Mouse (Mus musculus) liver, embryonic 13.5 days (tissue): ENCODE data around the gene Ppfia2. TPM values are rescaled to one million over a fixed set of nuclear protein-coding genes. Genes with fewer than 3 reads are reported as not detected.

Source experiments
- ATAC-seq: fragments of 200-750 bp; cut with Nextera tagmentation; 2 replicates; pipeline ENCODE4 v1.8.0; 2017; ENCODE audit warnings: low read depth, mild to moderate bottlenecking, moderate number of reproducible peaks, moderate library complexity
- DNase-seq: peaks from one replicate; pipeline ENCODE4 v3.0.0; 2022
- H3K27ac ChIP-seq: fragments of 300-500 bp; sonication (generic); 2 replicates; pipeline ENCODE4 v1.5.1; 2015; ENCODE audit warnings: moderate library complexity, mild to moderate bottlenecking, inconsistent platforms
- H3K27me3 ChIP-seq: fragments of 300-500 bp; sonication (generic); 2 replicates; pipeline ENCODE4 v1.6.1; 2015; ENCODE audit warnings: mild to moderate bottlenecking, inconsistent platforms
- H3K36me3 ChIP-seq: fragments of 300-500 bp; sonication (generic); 2 replicates; pipeline ENCODE4 v1.6.1; 2015; ENCODE audit warnings: mild to moderate bottlenecking, inconsistent platforms
- H3K4me1 ChIP-seq: fragments of 300-500 bp; sonication (generic); replicated peaks from 2 replicates; pipeline ENCODE4 v1.6.1; 2015; ENCODE audit warnings: inconsistent platforms
- H3K4me2 ChIP-seq: fragments of 300-500 bp; sonication (generic); 2 replicates; pipeline ENCODE4 v1.6.1; 2015; ENCODE audit warnings: inconsistent platforms, mild to moderate bottlenecking, moderate library complexity
- H3K4me3 ChIP-seq: fragments of 300-500 bp; sonication (generic); replicated peaks from 2 replicates; pipeline ENCODE4 v1.5.1; 2015; ENCODE audit warnings: mild to moderate bottlenecking, inconsistent platforms
- H3K9ac ChIP-seq: fragments of 300-500 bp; sonication (generic); 2 replicates; pipeline ENCODE4 v1.6.1; 2015; ENCODE audit warnings: mild to moderate bottlenecking, inconsistent platforms
- H3K9me3 ChIP-seq: fragments of 300-500 bp; sonication (generic); replicated peaks from 2 replicates; pipeline ENCODE4 v1.6.1; 2016; ENCODE audit warnings: inconsistent platforms
- WGBS: fragments of 180-500 bp; shearing (Covaris S2); methylation state at CpG from one replicate; pipeline ENCODE4 v1.1.7; 2015; ENCODE audit not compliant: insufficient replicate concordance; 5-methylcytosine and 5-hydroxymethylcytosine counted together
- polyA plus RNA-seq: library from polyadenylated mRNA; unstranded; fragments of >200 nt; fragmentation: Nextera tagmentation; extraction: Ambion mirVana; gene quantifications from 2 replicates; pipeline ENCODE4 v1.2.1, GENCODE M21; 2015

The Ppfia2 gene
- polyA plus RNA-seq, 1 experiment from 2014 or later, result 0.05 TPM

DNA sequence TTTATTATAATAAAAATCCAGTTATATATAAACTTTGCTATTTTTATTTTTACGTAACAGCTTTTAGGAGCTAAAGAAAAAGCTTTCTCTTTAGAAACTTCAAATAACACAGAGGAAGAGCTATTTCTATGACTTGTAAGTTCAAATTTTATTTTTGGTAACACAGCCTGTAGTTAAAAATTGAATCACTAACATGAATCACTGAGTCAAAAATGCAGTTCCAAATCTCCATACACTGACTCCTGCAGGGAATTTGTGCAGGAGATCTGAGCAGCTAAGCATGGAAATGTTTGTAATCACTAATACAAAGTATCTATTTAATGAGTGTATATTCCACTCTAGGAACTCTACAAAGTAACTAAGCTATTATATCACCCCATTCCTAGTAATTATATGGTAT lies 354.1 kb downstream of the Ppfia2 start:
- Histone ChIP-seq H3K4me1 (no peaks in the 10 kb centered on the region), H3K4me2 (no peak overlapping the region), H3K9me3 (no peaks in the 10 kb centered on the region), H3K27me3 (no peaks in the 10 kb centered on the region), H3K27ac (no peak overlapping the region), H3K9ac (no peak overlapping the region), H3K4me3 (no peak overlapping the region), H3K36me3 (no peaks in the 10 kb centered on the region)
- ATAC-seq, result no peak
- 72% methylated on average over 1 of the region's 1 CpGs for WGBS
- no peak for DNase-seq

DNA sequence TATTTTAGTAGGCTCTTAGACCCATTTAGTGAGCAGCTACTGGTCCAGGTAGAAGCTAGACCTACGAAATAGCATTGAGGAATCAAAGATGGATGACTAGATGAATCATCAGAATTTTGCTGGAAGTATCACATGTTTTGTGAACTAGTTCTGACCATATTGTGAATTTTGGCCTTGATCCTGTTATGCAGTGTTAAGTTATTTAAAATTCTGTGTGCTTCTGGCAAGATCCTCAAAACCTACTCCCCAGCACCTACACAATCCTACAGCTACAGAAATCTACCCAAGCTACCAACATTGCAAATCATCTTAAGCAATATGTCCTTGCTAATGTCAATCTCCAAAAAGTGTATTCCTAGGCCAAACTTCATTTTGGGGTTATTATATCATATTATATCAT lies 368.3 kb downstream of the Ppfia2 start:
- Histone ChIP-seq H3K36me3 (no peaks in the 10 kb centered on the region), H3K9ac (no peak overlapping the region)
- 41% methylated on average over 1 of the region's 1 CpGs for WGBS

DNA sequence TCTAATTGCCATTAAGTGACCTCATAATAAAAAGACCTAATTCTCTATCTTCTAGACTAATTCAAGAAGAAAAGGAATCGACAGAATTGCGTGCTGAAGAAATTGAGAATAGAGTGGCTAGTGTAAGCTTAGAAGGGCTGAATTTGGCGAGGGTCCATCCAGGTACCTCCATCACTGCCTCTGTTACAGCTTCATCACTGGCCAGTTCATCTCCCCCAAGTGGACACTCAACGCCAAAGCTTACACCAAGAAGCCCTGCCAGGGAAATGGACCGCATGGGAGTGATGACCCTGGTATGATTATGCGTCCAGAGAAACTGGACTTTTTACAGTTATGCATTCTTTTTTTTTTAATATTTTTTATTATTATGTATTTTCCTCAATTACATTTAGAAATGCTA lies 388.0 kb downstream of the Ppfia2 start:
- ATAC-seq (no peak), DNase-seq (no peak)
- no peak overlapping the region for H3K27ac ChIP-seq
- H3K36me3 ChIP-seq, result no peaks in the 10 kb centered on the region
- H3K4me1 ChIP-seq, result no peaks in the 10 kb centered on the region
- no peak overlapping the region for H3K9ac ChIP-seq
- H3K4me3 ChIP-seq, result no peak overlapping the region
- no peaks in the 10 kb centered on the region for H3K9me3 ChIP-seq
- no peak overlapping the region for H3K4me2 ChIP-seq
- 64% methylated on average over 6 of the region's 6 CpGs for WGBS
- no peaks in the 10 kb centered on the region for H3K27me3 ChIP-seq

More for the DNA sequence above, 368.3 kb downstream of the Ppfia2 start:
- Histone ChIP-seq H3K27me3 (no peaks in the 10 kb centered on the region), H3K4me2 (no peak overlapping the region), H3K4me1 (no peaks in the 10 kb centered on the region), H3K9me3 (no peaks in the 10 kb centered on the region), H3K4me3 (no peak overlapping the region), H3K27ac (no peak overlapping the region)
- ATAC-seq, result no peak
- DNase-seq, result no peak

DNA sequence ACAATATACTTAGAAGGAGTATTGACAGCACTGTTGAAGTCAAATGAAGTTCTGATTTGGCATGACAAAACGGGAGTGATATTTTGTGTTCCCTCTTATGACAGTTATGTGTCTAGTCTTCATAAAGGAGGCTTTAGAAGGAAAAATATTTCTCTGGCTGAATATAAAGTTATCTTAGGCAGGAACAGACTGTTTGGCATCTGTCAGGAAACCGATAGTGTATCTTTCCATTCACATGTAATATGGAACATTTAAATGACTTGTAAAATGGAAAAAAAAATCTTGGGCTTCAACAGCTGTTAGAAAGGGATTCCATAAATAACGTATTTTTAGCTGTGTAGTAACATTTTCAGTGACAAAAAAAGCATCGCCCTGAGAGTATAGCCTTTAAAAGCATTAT lies 400.1 kb downstream of the Ppfia2 start:
- WGBS, result 58% methylated on average over 4 of the region's 4 CpGs
- Histone ChIP-seq H3K4me2 (no peak overlapping the region), H3K9ac (no peak overlapping the region), H3K27ac (no peak overlapping the region), H3K36me3 (no peaks in the 10 kb centered on the region), H3K9me3 (no peaks in the 10 kb centered on the region), H3K4me3 (no peak overlapping the region), H3K27me3 (no peaks in the 10 kb centered on the region), H3K4me1 (no peaks in the 10 kb centered on the region)
- DNase-seq, result no peak
- ATAC-seq, result no peak

DNA sequence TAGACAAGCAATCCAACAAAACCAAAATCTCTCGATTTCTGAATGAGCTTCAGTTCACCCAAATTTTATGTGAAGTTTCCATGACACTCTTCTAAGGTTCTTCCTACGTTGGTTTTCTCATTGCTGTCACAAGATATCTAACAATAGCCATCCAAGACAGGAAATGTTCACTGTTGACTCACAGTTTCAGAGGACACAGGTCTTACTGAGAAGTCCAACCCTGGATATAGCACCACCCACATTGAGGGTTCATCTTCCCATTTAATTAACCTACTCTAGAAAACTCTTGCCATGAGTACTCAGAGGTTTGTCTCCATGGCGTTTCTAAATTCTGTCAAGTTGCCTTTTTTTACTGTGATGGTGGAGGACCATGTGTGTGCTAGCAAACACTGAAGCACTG lies 401.7 kb downstream of the Ppfia2 start:
- no peaks in the 10 kb centered on the region for H3K9me3 ChIP-seq
- H3K27me3 ChIP-seq, result no peaks in the 10 kb centered on the region
- no peak overlapping the region for H3K4me3 ChIP-seq
- H3K4me2 ChIP-seq, result no peak overlapping the region
- no peak overlapping the region for H3K27ac ChIP-seq
- ATAC-seq, result no peak
- no peak overlapping the region for H3K9ac ChIP-seq
- DNase-seq, result no peak
- H3K4me1 ChIP-seq, result no peaks in the 10 kb centered on the region
- WGBS, result 50% methylated on average over 3 of the region's 3 CpGs
- no peaks in the 10 kb centered on the region for H3K36me3 ChIP-seq

DNA sequence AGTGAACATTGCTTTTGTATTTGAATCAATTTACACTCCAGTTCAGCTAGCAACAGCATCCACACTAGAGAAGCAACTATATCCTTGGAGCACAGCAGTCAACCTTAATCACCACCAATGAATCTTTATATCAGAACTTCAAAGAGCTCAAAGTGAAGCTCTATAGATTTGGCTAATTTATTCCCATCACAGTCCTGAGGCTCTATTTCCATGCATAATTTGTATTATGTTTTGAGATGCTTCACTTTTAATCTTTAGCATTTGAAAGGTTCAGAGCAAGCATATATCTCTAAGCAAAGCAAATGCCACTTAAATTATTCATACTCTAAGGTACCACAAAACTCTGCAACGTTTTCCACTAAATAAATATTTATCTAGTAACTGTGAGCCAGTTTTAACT lies 402.6 kb downstream of the Ppfia2 start:
- no peak for ATAC-seq
- no peaks in the 10 kb centered on the region for H3K9me3 ChIP-seq
- no peaks in the 10 kb centered on the region for H3K36me3 ChIP-seq

DNA sequence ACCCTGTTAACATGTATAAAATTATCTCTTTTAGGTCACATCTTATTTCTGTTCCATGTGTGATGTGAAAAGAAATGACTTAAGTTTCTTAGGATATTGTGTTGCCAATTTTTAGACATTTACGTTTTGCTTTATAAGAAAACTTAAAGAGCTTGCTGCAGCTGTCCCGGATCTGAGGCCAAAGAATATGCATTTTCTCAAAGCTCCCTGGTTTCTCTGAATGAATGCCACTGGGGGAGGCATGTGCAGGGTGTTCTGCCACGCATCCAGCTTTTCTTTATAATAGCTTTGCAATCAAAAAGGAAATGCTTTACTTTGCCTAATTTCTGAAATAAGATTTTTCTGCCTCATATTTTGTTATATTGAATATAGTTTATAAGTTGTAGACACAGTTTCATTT lies 411.2 kb downstream of the Ppfia2 start:
- no peak overlapping the region for H3K27ac ChIP-seq
- no peak overlapping the region for H3K9ac ChIP-seq
- H3K27me3 ChIP-seq, result no peaks in the 10 kb centered on the region
- WGBS, result 46% methylated on average over 3 of the region's 3 CpGs
- H3K4me3 ChIP-seq, result no peak overlapping the region
- no peaks in the 10 kb centered on the region for H3K36me3 ChIP-seq
- no peaks in the 10 kb centered on the region for H3K4me1 ChIP-seq
- ATAC-seq, result no peak
- H3K4me2 ChIP-seq, result no peak overlapping the region
- no peaks in the 10 kb centered on the region for H3K9me3 ChIP-seq
- DNase-seq, result no peak

More for the DNA sequence above, 402.6 kb downstream of the Ppfia2 start:
- Histone ChIP-seq H3K27ac (no peak overlapping the region), H3K4me2 (no peak overlapping the region), H3K27me3 (no peaks in the 10 kb centered on the region), H3K4me3 (no peak overlapping the region), H3K9ac (no peak overlapping the region), H3K4me1 (no peaks in the 10 kb centered on the region)
- DNase-seq, result no peak
- 17% methylated on average over 1 of the region's 1 CpGs for WGBS

DNA sequence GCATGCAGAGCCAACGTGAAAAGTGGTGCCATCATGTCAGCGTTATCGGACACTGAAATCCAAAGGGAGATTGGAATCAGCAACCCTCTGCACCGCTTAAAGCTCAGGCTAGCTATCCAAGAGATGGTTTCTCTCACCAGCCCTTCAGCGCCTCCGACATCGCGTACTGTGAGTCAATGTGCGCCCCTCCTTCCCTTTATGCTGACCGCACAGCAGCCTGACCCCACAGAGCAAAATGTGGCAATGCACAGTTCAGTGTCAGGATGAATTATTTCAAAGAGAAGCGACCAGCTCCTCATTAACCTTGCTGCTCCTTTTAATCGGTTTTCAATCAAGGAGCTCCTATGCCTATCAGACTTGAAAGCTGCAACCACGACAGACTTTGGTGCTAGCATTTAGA lies 426.2 kb downstream of the Ppfia2 start:
- DNase-seq, result no peak
- Histone ChIP-seq H3K27me3 (no peaks in the 10 kb centered on the region), H3K4me2 (no peak overlapping the region), H3K4me3 (no peak overlapping the region), H3K36me3 (no peaks in the 10 kb centered on the region), H3K4me1 (no peaks in the 10 kb centered on the region), H3K27ac (no peak overlapping the region), H3K9me3 (no peaks in the 10 kb centered on the region), H3K9ac (no peak overlapping the region)
- no peak for ATAC-seq
- WGBS, result 57% methylated on average over 13 of the region's 13 CpGs

DNA sequence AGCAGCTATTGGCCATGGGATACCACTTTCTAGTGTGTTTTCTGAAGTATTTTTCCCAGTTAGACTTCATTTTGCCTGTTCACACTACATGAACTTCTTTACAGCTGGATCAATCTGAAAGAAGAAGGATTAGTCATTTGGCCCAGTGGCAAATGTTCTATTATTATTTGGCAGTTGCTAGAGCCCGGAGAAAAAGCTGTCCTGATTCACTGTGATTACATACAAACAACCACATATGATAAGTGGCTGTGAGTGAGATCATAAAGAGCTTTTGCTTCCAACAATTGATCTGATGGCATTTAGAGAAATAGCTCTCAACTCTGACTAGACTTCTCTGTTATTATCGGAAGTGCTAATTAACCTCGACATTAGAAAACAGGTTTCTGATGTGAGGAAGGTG lies 440.0 kb downstream of the Ppfia2 start:
- Histone ChIP-seq H3K27ac (no peak overlapping the region), H3K36me3 (no peaks in the 10 kb centered on the region), H3K27me3 (no peaks in the 10 kb centered on the region), H3K9ac (no peak overlapping the region), H3K4me2 (no peak overlapping the region), H3K4me1 (no peaks in the 10 kb centered on the region), H3K4me3 (no peak overlapping the region), H3K9me3 (no peaks in the 10 kb centered on the region)
- WGBS, result 69% methylated on average over 3 of the region's 3 CpGs
- DNase-seq (no peak), ATAC-seq (no peak)

DNA sequence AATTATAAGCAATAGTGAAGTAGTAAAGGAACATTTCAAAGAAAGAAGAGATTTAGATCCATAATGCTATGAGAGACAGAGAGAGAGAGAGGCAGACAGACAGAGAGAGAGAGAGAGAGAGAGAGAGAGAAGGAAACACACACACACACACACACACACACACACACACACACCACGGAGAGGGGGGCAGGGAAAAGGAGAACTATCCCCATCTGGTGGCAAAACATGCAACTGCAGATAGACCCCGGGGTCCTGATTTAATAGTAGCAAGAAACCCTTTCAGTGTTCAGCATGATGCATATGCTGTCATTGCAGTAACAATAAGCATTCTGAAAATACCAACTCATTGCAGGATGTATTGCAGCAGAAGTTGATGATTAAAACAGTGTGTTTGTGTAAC lies 442.9 kb downstream of the Ppfia2 start:
- Histone ChIP-seq H3K36me3 (no peaks in the 10 kb centered on the region), H3K9me3 (no peaks in the 10 kb centered on the region), H3K4me1 (no peaks in the 10 kb centered on the region), H3K27ac (no peak overlapping the region), H3K4me3 (no peak overlapping the region), H3K27me3 (no peaks in the 10 kb centered on the region), H3K9ac (no peak overlapping the region), H3K4me2 (no peak overlapping the region)
- no peak for ATAC-seq
- WGBS, result 24% methylated on average over 2 of the region's 2 CpGs
- no peak for DNase-seq

DNA sequence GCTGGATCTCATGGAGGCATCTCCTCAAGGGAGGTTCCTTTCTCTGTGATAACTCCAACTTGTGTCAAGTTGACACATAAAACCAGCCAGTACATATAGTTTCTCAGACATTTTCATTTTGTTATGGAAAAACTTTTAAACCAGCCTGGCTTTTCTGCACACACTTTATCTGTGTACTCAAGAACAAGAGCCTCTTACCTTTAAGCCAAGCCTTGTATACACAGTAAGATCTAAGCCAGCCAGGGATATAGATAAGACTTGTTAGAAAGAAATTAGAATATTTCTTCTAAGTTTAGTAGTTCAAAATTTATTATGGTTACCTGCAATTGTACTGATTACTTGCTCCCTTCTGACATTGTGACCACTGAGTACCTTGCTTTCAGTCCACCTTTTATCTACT lies 444.1 kb downstream of the Ppfia2 start:
- Histone ChIP-seq H3K4me2 (no peak overlapping the region), H3K9me3 (no peaks in the 10 kb centered on the region), H3K27ac (no peak overlapping the region), H3K27me3 (no peaks in the 10 kb centered on the region), H3K36me3 (no peaks in the 10 kb centered on the region), H3K4me3 (no peak overlapping the region), H3K4me1 (no peaks in the 10 kb centered on the region), H3K9ac (no peak overlapping the region)
- ATAC-seq (no peak), DNase-seq (no peak)

DNA sequence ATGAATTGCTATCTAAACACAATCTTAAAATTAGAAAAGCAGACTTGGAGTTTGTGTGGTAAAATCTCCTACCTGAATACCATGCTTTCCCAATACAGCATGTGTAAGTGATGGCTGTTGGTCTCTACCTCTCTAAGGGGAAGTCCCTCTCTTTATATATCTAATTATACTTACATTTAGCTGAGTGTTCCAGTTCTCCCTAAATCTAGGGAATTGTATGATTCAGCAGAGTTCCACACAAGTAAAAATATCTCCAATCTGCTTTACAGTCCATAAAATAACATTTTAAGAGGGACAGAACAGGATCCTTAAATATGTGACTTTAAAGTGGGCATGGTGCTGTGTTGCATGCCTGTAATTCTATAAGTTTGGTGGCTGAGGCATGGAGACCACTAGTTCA lies 444.7 kb downstream of the Ppfia2 start:
- no peak overlapping the region for H3K27ac ChIP-seq
- no peaks in the 10 kb centered on the region for H3K9me3 ChIP-seq
- no peak overlapping the region for H3K9ac ChIP-seq
- H3K4me3 ChIP-seq, result no peak overlapping the region
- no peaks in the 10 kb centered on the region for H3K27me3 ChIP-seq
- no peaks in the 10 kb centered on the region for H3K36me3 ChIP-seq
- no peaks in the 10 kb centered on the region for H3K4me1 ChIP-seq
- DNase-seq (no peak), ATAC-seq (no peak)
- H3K4me2 ChIP-seq, result no peak overlapping the region

DNA sequence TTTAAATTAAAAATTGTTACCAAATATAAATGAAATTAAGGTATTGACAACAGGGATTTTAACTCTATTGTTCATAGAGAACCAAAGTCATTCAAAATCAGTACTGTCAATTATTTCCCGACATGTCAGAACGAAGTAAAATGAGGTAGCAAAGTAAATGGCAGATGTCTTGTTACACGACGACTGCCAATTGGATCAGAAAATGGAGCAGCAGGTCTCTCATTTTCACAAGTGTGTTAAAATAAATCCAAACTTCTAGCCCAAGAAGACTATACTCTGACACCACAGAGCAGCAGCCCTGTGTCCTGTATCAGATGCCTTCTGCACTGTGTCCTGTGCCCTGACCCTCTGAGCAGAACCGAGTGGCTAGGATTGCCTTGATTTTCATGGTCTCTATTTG lies 454.2 kb downstream of the Ppfia2 start:
- no peaks in the 10 kb centered on the region for H3K27me3 ChIP-seq
- no peaks in the 10 kb centered on the region for H3K36me3 ChIP-seq
- H3K4me3 ChIP-seq, result no peak overlapping the region
- no peaks in the 10 kb centered on the region for H3K4me1 ChIP-seq
- ATAC-seq (no peak), DNase-seq (no peak)
- H3K4me2 ChIP-seq, result no peak overlapping the region
- H3K27ac ChIP-seq, result no peak overlapping the region
- WGBS, result 70% methylated on average over 5 of the region's 5 CpGs
- no peaks in the 10 kb centered on the region for H3K9me3 ChIP-seq
- H3K9ac ChIP-seq, result no peak overlapping the region
